Mouse (Mus musculus) forebrain, embryonic 13.5 days (tissue): Measurements from ENCODE around the gene Aamdc. TPM values are rescaled to one million over a fixed set of nuclear protein-coding genes. Genes with fewer than 3 reads are reported as not detected.

Experiments used
- ATAC-seq: fragments of 200-750 bp; cut with Nextera tagmentation; 2 replicates; pipeline ENCODE4 v1.8.0; 2017
- H3K27ac ChIP-seq: fragments of 300-500 bp; sonication (generic); 2 replicates; pipeline ENCODE4 v1.5.1; 2015; ENCODE audit warnings: inconsistent platforms, mild to moderate bottlenecking, moderate library complexity
- H3K27me3 ChIP-seq: fragments of 300-500 bp; sonication (generic); 2 replicates; pipeline ENCODE4 v1.6.1; 2015; ENCODE audit warnings: mild to moderate bottlenecking, inconsistent platforms
- H3K36me3 ChIP-seq: fragments of 300-500 bp; sonication (generic); 2 replicates; pipeline ENCODE4 v1.6.1; 2015; ENCODE audit warnings: mild to moderate bottlenecking, inconsistent platforms; ENCODE audit not compliant: poor library complexity, severe bottlenecking
- H3K4me1 ChIP-seq: fragments of 300-500 bp; sonication (generic); 2 replicates; pipeline ENCODE4 v1.6.1; 2015; ENCODE audit warnings: inconsistent platforms
- H3K4me2 ChIP-seq: fragments of 300-500 bp; sonication (generic); 2 replicates; pipeline ENCODE4 v1.6.1; 2015; ENCODE audit warnings: inconsistent platforms, mild to moderate bottlenecking, moderate library complexity
- H3K4me3 ChIP-seq: fragments of 300-500 bp; sonication (generic); 2 replicates; pipeline ENCODE4 v1.5.1; 2015; ENCODE audit warnings: mild to moderate bottlenecking, inconsistent platforms
- H3K9ac ChIP-seq: fragments of 300-500 bp; sonication (generic); 2 replicates; pipeline ENCODE4 v1.6.1; 2015; ENCODE audit warnings: mild to moderate bottlenecking, inconsistent platforms
- H3K9me3 ChIP-seq: fragments of 300-500 bp; sonication (generic); replicated peaks from 2 replicates; pipeline ENCODE4 v1.6.1; 2016; ENCODE audit warnings: inconsistent platforms
- WGBS: fragments of 180-500 bp; shearing (Covaris S2); methylation state at CpG from one replicate; pipeline ENCODE4 v1.1.7; 2015; 5-methylcytosine and 5-hydroxymethylcytosine counted together
- polyA plus RNA-seq: library from polyadenylated mRNA; unstranded; fragments of >200 nt; fragmentation: Nextera tagmentation; extraction: Ambion mirVana; gene quantifications from 2 replicates; pipeline ENCODE4 v1.2.1, GENCODE M21; 2015

The Aamdc gene
- 42.7 and 46.3 TPM in 2 replicates for polyA plus RNA-seq

GRCm38 (mm10) chr7:97579067-97579975 lies at the start of gene Aamdc, which contains the start of gene Rsf1:
Gene Aamdc (minus strand): TSS chr7:97579497.
Gene Rsf1 (plus strand): TSS chr7:97579889.
- H3K9me3 ChIP-seq, result no peaks in the 10 kb centered on the region
- peak within 1 kb of the TSS; percentile 61 for H3K4me2 ChIP-seq
- H3K9ac ChIP-seq, result peak within 1 kb of the TSS; percentile 100
- peak; percentile 97 for ATAC-seq
- H3K4me1 ChIP-seq, result peaks cover 16% of the 10 kb centered on the region
- H3K27me3 ChIP-seq, result no peaks in the 10 kb centered on the region
- H3K36me3 ChIP-seq, result peaks cover 7% of the 10 kb centered on the region; the same call in 1 of the 2 replicates
- H3K4me3 ChIP-seq, result peak within 1 kb of the TSS; percentile 100
- H3K27ac ChIP-seq, result peak within 1 kb of the TSS; percentile 98
- WGBS, result under 1% methylated on average over 50 of the region's 68 CpGs

GRCm38 (mm10) chr7:97623402-97623801 lies 44.1 kb upstream of the Aamdc start:
- Histone ChIP-seq H3K27ac (no peak overlapping the region), H3K4me3 (no peak overlapping the region), H3K4me2 (no peak overlapping the region), H3K9ac (no peak overlapping the region), H3K4me1 (0 out of 2 replicates have a peak, but pooled peaks cover 5% of the 10 kb centered on the region), H3K36me3 (peaks cover 5% of the 10 kb centered on the region; the same call in 1 of the 2 replicates), H3K9me3 (no peaks in the 10 kb centered on the region), H3K27me3 (no peaks in the 10 kb centered on the region)
- ATAC-seq, result no peak

- H3K4me3 ChIP-seq, result no peak overlapping the region
- ATAC-seq, result no peak
Measured at GRCm38 (mm10) chr7:97622676-97623075, 43.4 kb upstream of the Aamdc start.

GRCm38 (mm10) chr7:97621346-97621745 lies 42.0 kb upstream of the Aamdc start:
- no peak for ATAC-seq
- H3K36me3 ChIP-seq, result peaks cover 17% of the 10 kb centered on the region
- 0 out of 2 replicates have a peak, but pooled peaks cover 5% of the 10 kb centered on the region for H3K4me1 ChIP-seq
- H3K4me2 ChIP-seq, result no peak overlapping the region
- no peak overlapping the region for H3K27ac ChIP-seq
- 94% methylated on average over 5 of the region's 5 CpGs for WGBS
- no peaks in the 10 kb centered on the region for H3K27me3 ChIP-seq
- H3K9ac ChIP-seq, result no peak overlapping the region
- no peaks in the 10 kb centered on the region for H3K9me3 ChIP-seq
- no peak overlapping the region for H3K4me3 ChIP-seq

More at GRCm38 (mm10) chr7:97622676-97623075, 43.4 kb upstream of the Aamdc start:
- Histone ChIP-seq H3K36me3 (peaks cover 13% of the 10 kb centered on the region), H3K9ac (no peak overlapping the region), H3K27me3 (no peaks in the 10 kb centered on the region), H3K9me3 (no peaks in the 10 kb centered on the region), H3K4me1 (0 out of 2 replicates have a peak, but pooled peaks cover 5% of the 10 kb centered on the region), H3K4me2 (no peak overlapping the region), H3K27ac (no peak overlapping the region)
- 96% methylated on average over 1 of the region's 1 CpGs for WGBS

GRCm38 (mm10) chr7:97598548-97598947 lies 19.3 kb upstream of the Aamdc start:
- no peak overlapping the region for H3K4me3 ChIP-seq
- no peaks in the 10 kb centered on the region for H3K27me3 ChIP-seq
- 96% methylated on average over 2 of the region's 2 CpGs for WGBS
- no peak for ATAC-seq
- no peak overlapping the region for H3K27ac ChIP-seq
- no peaks in the 10 kb centered on the region for H3K4me1 ChIP-seq
- 0 out of 2 replicates have a peak, but pooled peaks cover 2% of the 10 kb centered on the region for H3K36me3 ChIP-seq
- H3K9me3 ChIP-seq, result no peaks in the 10 kb centered on the region
- H3K4me2 ChIP-seq, result no peak overlapping the region
- H3K9ac ChIP-seq, result no peak overlapping the region

GRCm38 (mm10) chr7:97593535-97593934 lies 14.2 kb upstream of the Aamdc start:
- Histone ChIP-seq H3K9ac (no peak overlapping the region), H3K4me3 (no peak overlapping the region), H3K4me2 (no peak overlapping the region), H3K4me1 (peaks cover 14% of the 10 kb centered on the region), H3K9me3 (no peaks in the 10 kb centered on the region), H3K27ac (no peak overlapping the region), H3K36me3 (peaks cover 10% of the 10 kb centered on the region), H3K27me3 (no peaks in the 10 kb centered on the region)
- WGBS, result 94% methylated on average over 2 of the region's 2 CpGs
- ATAC-seq, result no peak

- peaks cover 14% of the 10 kb centered on the region for H3K4me1 ChIP-seq
- no peak overlapping the region for H3K4me3 ChIP-seq
- no peak overlapping the region for H3K9ac ChIP-seq
- no peaks in the 10 kb centered on the region for H3K27me3 ChIP-seq
- 97% methylated on average over 4 of the region's 4 CpGs for WGBS
- peaks cover 10% of the 10 kb centered on the region for H3K36me3 ChIP-seq
- H3K4me2 ChIP-seq, result no peak overlapping the region
- H3K9me3 ChIP-seq, result no peaks in the 10 kb centered on the region
- no peak for ATAC-seq
- H3K27ac ChIP-seq, result no peak overlapping the region
Measured at GRCm38 (mm10) chr7:97592396-97592795, 13.1 kb upstream of the Aamdc start.

- no peaks in the 10 kb centered on the region for H3K27me3 ChIP-seq
- WGBS, result 87% methylated on average over 6 of the region's 6 CpGs
Measured at GRCm38 (mm10) chr7:97591336-97591735, 12.0 kb upstream of the Aamdc start.

GRCm38 (mm10) chr7:97590488-97590887 lies 11.2 kb upstream of the Aamdc start:
- Histone ChIP-seq H3K27me3 (no peaks in the 10 kb centered on the region), H3K36me3 (peaks cover 10% of the 10 kb centered on the region), H3K4me3 (no peak overlapping the region), H3K4me1 (peaks cover 14% of the 10 kb centered on the region), H3K9ac (no peak overlapping the region), H3K4me2 (no peak overlapping the region), H3K9me3 (no peaks in the 10 kb centered on the region), H3K27ac (peak overlapping the region; percentile 48; the same call in 1 of the 2 replicates)
- 80% methylated on average over 3 of the region's 3 CpGs for WGBS
- no peak for ATAC-seq

More at GRCm38 (mm10) chr7:97591336-97591735, 12.0 kb upstream of the Aamdc start:
- no peak overlapping the region for H3K27ac ChIP-seq
- H3K4me2 ChIP-seq, result no peak overlapping the region
- H3K9ac ChIP-seq, result no peak overlapping the region
- H3K9me3 ChIP-seq, result no peaks in the 10 kb centered on the region
- no peak overlapping the region for H3K4me3 ChIP-seq
- no peak for ATAC-seq
- peaks cover 14% of the 10 kb centered on the region for H3K4me1 ChIP-seq
- H3K36me3 ChIP-seq, result peaks cover 10% of the 10 kb centered on the region

- H3K4me3 ChIP-seq, result no peak overlapping the region
- H3K27me3 ChIP-seq, result no peaks in the 10 kb centered on the region
- H3K9me3 ChIP-seq, result no peaks in the 10 kb centered on the region
- WGBS, result 73% methylated on average over 5 of the region's 5 CpGs
- peaks cover 14% of the 10 kb centered on the region for H3K4me1 ChIP-seq
- no peak overlapping the region for H3K9ac ChIP-seq
- peaks cover 7% of the 10 kb centered on the region for H3K36me3 ChIP-seq
- no peak for ATAC-seq
- no peak overlapping the region for H3K27ac ChIP-seq
- H3K4me2 ChIP-seq, result no peak overlapping the region
Measured at GRCm38 (mm10) chr7:97588506-97588905, 9.2 kb upstream of the Aamdc start.

GRCm38 (mm10) chr7:97580843-97581214 lies 1.5 kb upstream of the Aamdc start:
- peak overlapping the region; percentile 61 for H3K4me2 ChIP-seq
- H3K27ac ChIP-seq, result peak overlapping the region; percentile 98
- no peaks in the 10 kb centered on the region for H3K9me3 ChIP-seq
- peak overlapping the region; percentile 100 for H3K4me3 ChIP-seq
- ATAC-seq, result peak; percentile 54
- H3K36me3 ChIP-seq, result no peaks in the 10 kb centered on the region
- under 1% methylated on average over 11 of the region's 11 CpGs for WGBS
- H3K4me1 ChIP-seq, result peaks cover 16% of the 10 kb centered on the region
- H3K9ac ChIP-seq, result peak overlapping the region; percentile 100
- H3K27me3 ChIP-seq, result no peaks in the 10 kb centered on the region
